Mouse (Mus musculus): ENCODE data around the gene Galns.

DNA sequence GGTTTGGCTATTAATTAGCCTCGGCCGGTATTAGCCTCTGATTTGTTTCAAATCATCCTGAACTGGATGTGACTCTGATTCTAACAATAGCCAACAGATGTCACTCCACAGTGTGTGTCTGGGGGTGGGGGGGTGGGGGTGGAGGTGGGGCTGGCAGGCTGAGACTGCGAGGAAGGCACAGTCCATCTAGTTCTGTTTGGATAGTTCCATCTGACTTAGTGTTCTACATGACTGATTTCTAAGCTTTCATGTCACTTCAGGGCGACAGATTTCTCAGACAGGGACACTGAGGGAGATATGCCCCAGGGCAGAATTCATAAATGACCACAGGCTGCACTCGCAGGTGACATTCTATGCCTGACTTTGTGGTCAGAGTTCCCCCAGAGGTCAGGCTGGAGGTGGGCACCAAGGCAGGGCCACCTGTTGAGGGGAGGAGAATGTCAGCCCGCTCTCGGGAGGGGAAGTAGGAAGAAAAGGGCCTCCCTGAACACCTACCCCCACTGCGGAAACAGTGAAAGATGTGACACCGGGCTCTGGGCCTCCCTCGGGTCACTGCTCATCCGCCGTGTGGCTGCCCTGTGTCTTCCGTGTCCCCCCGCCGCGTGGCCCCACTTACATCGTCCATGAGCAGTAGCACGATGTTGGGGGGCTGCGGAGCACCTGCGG is 518 bp downstream of the Galns start:
- no peak for TF ChIP-seq USF1 (IDR thresholded peaks at IDR 0.05; ENCODE audit: low read depth, low read length)
- TF ChIP-seq RAD21 (IDR thresholded peaks at IDR 0.05; ENCODE audit: low read depth, low read length), result no peak
- TF ChIP-seq CTCF (conservative IDR thresholded peaks at IDR 0.05 in 1 of 2, IDR thresholded peaks at IDR 0.05 in 1 of 2; ENCODE audit: low read depth in 2 of 2, low read length in 2 of 2), result no peak
- TF ChIP-seq UBTF (IDR thresholded peaks at IDR 0.05; ENCODE audit: low read depth, low read length), result no peak
- TF ChIP-seq POLR2A (IDR thresholded peaks at IDR 0.05; ENCODE audit: low read depth, low read length), result no peak
- TF ChIP-seq BHLHE40 (IDR thresholded peaks at IDR 0.05; ENCODE audit: low read depth, low read length), result peak; percentile 93
